Mouse (Mus musculus) brain, embryonic 14.5 days (tissue): ENCODE results near the gene Tdrd1. TPM values are rescaled to one million over a fixed set of nuclear protein-coding genes. Genes with fewer than 3 reads are reported as not detected.
A peak's percentile ranks its signal among the peaks of the same experiment; 100 is the strongest.
"Not testable (repeated sequence)": the region's sequence is repeated elsewhere in the genome, so short reads cannot be mapped to it uniquely, and the experiment has no call there.

Experiments
- DNase-seq: peaks from one replicate; pipeline ENCODE4 v3.0.0-alpha.2; 2011; ENCODE audit warnings: low read depth
- CTCF ChIP-seq: fragments of 200-500 bp; IDR thresholded peaks from 2 replicates; pipeline ENCODE4 v1.5.1; 2012; ENCODE audit warnings: inconsistent platforms, mild to moderate bottlenecking, moderate library complexity, borderline replicate concordance; ENCODE audit not compliant: insufficient read depth, insufficient read length; ENCODE audit errors: extremely low read depth
- POLR2A ChIP-seq: fragments of 200-500 bp; IDR thresholded peaks from 2 replicates; pipeline ENCODE4 v1.6.1; 2012; ENCODE audit warnings: mild to moderate bottlenecking, inconsistent platforms, borderline replicate concordance; ENCODE audit not compliant: poor library complexity, insufficient read depth, insufficient read length, severe bottlenecking; ENCODE audit errors: extremely low read depth
- polyA plus RNA-seq: library from polyadenylated mRNA; depleted of rRNA; stranded (reverse); fragments of >200 nt; gene quantifications from 2 replicates; pipeline ENCODE4 v1.2.3, GENCODE M21; 2012; rRNA removed

Gene Tdrd1
- polyA plus RNA-seq, result 0.59 and 1.0 TPM in 2 replicates

- DNase-seq, result no peak
- TF ChIP-seq CTCF, result no peak
- TF ChIP-seq POLR2A, result no peak
Observed at GRCm38 (mm10) chr19:56826047-56826631, at the start of gene Tdrd1. Gene Tdrd1 (plus strand): TSS chr19:56826209.

- DNase-seq, result peak; percentile 76
- TF ChIP-seq CTCF (peak; percentile 76), POLR2A (no peak)
Observed at GRCm38 (mm10) chr19:56776719-56777382, 49.2 kb upstream of the Tdrd1 start.

GRCm38 (mm10) chr19:56778532-56778931 is 47.5 kb upstream of the Tdrd1 start:
- DNase-seq, result not testable (repeated sequence)

GRCm38 (mm10) chr19:56787911-56788310 is 38.1 kb upstream of the Tdrd1 start:
- DNase-seq, result no peak
- TF ChIP-seq POLR2A, result no peak
- no peak for TF ChIP-seq CTCF

GRCm38 (mm10) chr19:56788952-56789351 is 37.1 kb upstream of the Tdrd1 start:
- DNase-seq, result no peak

GRCm38 (mm10) chr19:56797376-56797775 is 28.6 kb upstream of the Tdrd1 start:
- TF ChIP-seq CTCF, result no peak
- TF ChIP-seq POLR2A, result no peak
- no peak for DNase-seq

More at GRCm38 (mm10) chr19:56788952-56789351, 37.1 kb upstream of the Tdrd1 start:
- no peak for TF ChIP-seq CTCF
- no peak for TF ChIP-seq POLR2A

GRCm38 (mm10) chr19:56800226-56800625 is 25.8 kb upstream of the Tdrd1 start:
- DNase-seq, result no peak
- no peak for TF ChIP-seq POLR2A

GRCm38 (mm10) chr19:56800930-56801655 is 24.9 kb upstream of the Tdrd1 start:
- TF ChIP-seq CTCF (no peak), POLR2A (no peak)
- no peak for DNase-seq

GRCm38 (mm10) chr19:56801656-56802351 is 24.2 kb upstream of the Tdrd1 start:
- DNase-seq, result no peak
- TF ChIP-seq CTCF, result no peak
- no peak for TF ChIP-seq POLR2A

GRCm38 (mm10) chr19:56802352-56802746 is 23.7 kb upstream of the Tdrd1 start:
- no peak for DNase-seq
- TF ChIP-seq CTCF (no peak), POLR2A (no peak)

GRCm38 (mm10) chr19:56805366-56805765 is 20.6 kb upstream of the Tdrd1 start:
- no peak for TF ChIP-seq POLR2A
- TF ChIP-seq CTCF, result no peak
- no peak for DNase-seq

GRCm38 (mm10) chr19:56807122-56807521 is 18.9 kb upstream of the Tdrd1 start:
- TF ChIP-seq CTCF, result no peak
- TF ChIP-seq POLR2A, result no peak
- no peak for DNase-seq

- DNase-seq, result peak; percentile 42
- TF ChIP-seq POLR2A (no peak), CTCF (peak; percentile 57; the same call in 1 of the 2 replicates)
Observed at GRCm38 (mm10) chr19:56808771-56809170, 17.2 kb upstream of the Tdrd1 start.
